Mouse (Mus musculus): Measurements from ENCODE around the gene Bzw1. TPM values are rescaled to one million over a fixed set of nuclear protein-coding genes. Genes with fewer than 3 reads are reported as not detected.

Gene Bzw1
- polyA plus RNA-seq, 1 experiment from 2014 or later = 357 TPM

- no peak overlapping the region for H3K4me2 ChIP-seq (ENCODE audit: low read length)
- H3K4me1 ChIP-seq (replicated peaks; ENCODE audit: control insufficient read depth, insufficient read depth, low read length) = no peaks in the 10 kb centered on the region
- H3K9me3 ChIP-seq (ENCODE audit: control insufficient read depth, low read length) = no peaks in the 10 kb centered on the region
- peaks cover 76% of the 10 kb centered on the region for H3K36me3 ChIP-seq (ENCODE audit: control insufficient read depth, insufficient read depth, low read length)
- H3K27ac ChIP-seq (ENCODE audit: low read depth) = no peak overlapping the region
- ATAC-seq (replicated peaks; ENCODE audit: low FRiP score, low TSS enrichment, low read depth) (0 out of 2 replicates have a peak, but pooled peaks have one; percentile 20), DNase-seq (ENCODE audit: low spot score) (no peak)
- H3K4me3 ChIP-seq (ENCODE audit: low read depth, low read length) = no peak overlapping the region
- no peak overlapping the region for H3K9ac ChIP-seq (ENCODE audit: low read length)
- no peaks in the 10 kb centered on the region for H3K27me3 ChIP-seq (replicated peaks; ENCODE audit: control insufficient read depth, insufficient read depth, low read length)
- WGBS = 80% methylated on average over 5 of the region's 5 CpGs
Measured at GRCm38 (mm10) chr1:58409553-58410197, 17.0 kb downstream of the Bzw1 start.

- no peak for ATAC-seq (replicated peaks; ENCODE audit: low FRiP score, low TSS enrichment, low read depth)
- H3K4me1 ChIP-seq (replicated peaks; ENCODE audit: control insufficient read depth, insufficient read depth, low read length) = no peaks in the 10 kb centered on the region
- H3K4me3 ChIP-seq (ENCODE audit: low read depth, low read length) = no peak overlapping the region
- no peaks in the 10 kb centered on the region for H3K9me3 ChIP-seq (ENCODE audit: control insufficient read depth, low read length)
- H3K4me2 ChIP-seq (ENCODE audit: low read length) = no peak overlapping the region
- H3K9ac ChIP-seq (ENCODE audit: low read length) = no peak overlapping the region
- H3K27ac ChIP-seq (ENCODE audit: low read depth) = no peak overlapping the region
- WGBS = 79% methylated on average over 3 of the region's 3 CpGs
- H3K27me3 ChIP-seq (replicated peaks; ENCODE audit: control insufficient read depth, insufficient read depth, low read length) = no peaks in the 10 kb centered on the region
- no peak for DNase-seq (ENCODE audit: low spot score)
- H3K36me3 ChIP-seq (ENCODE audit: control insufficient read depth, insufficient read depth, low read length) = peaks cover 77% of the 10 kb centered on the region
Measured at GRCm38 (mm10) chr1:58410198-58410588, 17.5 kb downstream of the Bzw1 start.

GRCm38 (mm10) chr1:58410776-58411175, 18.1 kb downstream of the Bzw1 start:
- no peaks in the 10 kb centered on the region for H3K9me3 ChIP-seq (ENCODE audit: control insufficient read depth, low read length)
- no peak overlapping the region for H3K4me3 ChIP-seq (ENCODE audit: low read depth, low read length)
- H3K27ac ChIP-seq (ENCODE audit: low read depth) = no peak overlapping the region
- DNase-seq (ENCODE audit: low spot score) = no peak
- H3K9ac ChIP-seq (ENCODE audit: low read length) = no peak overlapping the region
- H3K27me3 ChIP-seq (replicated peaks; ENCODE audit: control insufficient read depth, insufficient read depth, low read length) = no peaks in the 10 kb centered on the region
- ATAC-seq (replicated peaks; ENCODE audit: low FRiP score, low TSS enrichment, low read depth) = no peak
- H3K36me3 ChIP-seq (ENCODE audit: control insufficient read depth, insufficient read depth, low read length) = peaks cover 82% of the 10 kb centered on the region
- no peaks in the 10 kb centered on the region for H3K4me1 ChIP-seq (replicated peaks; ENCODE audit: control insufficient read depth, insufficient read depth, low read length)
- 86% methylated on average over 7 of the region's 7 CpGs for WGBS
- no peak overlapping the region for H3K4me2 ChIP-seq (ENCODE audit: low read length)

- no peak overlapping the region for H3K9ac ChIP-seq (ENCODE audit: low read length)
- H3K9me3 ChIP-seq (ENCODE audit: control insufficient read depth, low read length) = no peaks in the 10 kb centered on the region
- H3K27ac ChIP-seq (ENCODE audit: low read depth) = no peak overlapping the region
- no peaks in the 10 kb centered on the region for H3K4me1 ChIP-seq (replicated peaks; ENCODE audit: control insufficient read depth, insufficient read depth, low read length)
- H3K36me3 ChIP-seq (ENCODE audit: control insufficient read depth, insufficient read depth, low read length) = peaks cover 96% of the 10 kb centered on the region
- no peak overlapping the region for H3K4me3 ChIP-seq (ENCODE audit: low read depth, low read length)
- ATAC-seq (replicated peaks; ENCODE audit: low FRiP score, low TSS enrichment, low read depth) = no peak
- H3K27me3 ChIP-seq (replicated peaks; ENCODE audit: control insufficient read depth, insufficient read depth, low read length) = no peaks in the 10 kb centered on the region
- WGBS = 31% methylated on average over 1 of the region's 1 CpGs
- H3K4me2 ChIP-seq (ENCODE audit: low read length) = no peak overlapping the region
- no peak for DNase-seq (ENCODE audit: low spot score)
Measured at GRCm38 (mm10) chr1:58415442-58415841, 22.7 kb downstream of the Bzw1 start.

- DNase-seq (ENCODE audit: low spot score) (no peak), ATAC-seq (replicated peaks; ENCODE audit: low FRiP score, low TSS enrichment, low read depth) (no peak)
- H3K4me2 ChIP-seq (ENCODE audit: low read length) = no peak overlapping the region
- H3K27me3 ChIP-seq (replicated peaks; ENCODE audit: control insufficient read depth, insufficient read depth, low read length) = no peaks in the 10 kb centered on the region
- peaks cover 93% of the 10 kb centered on the region for H3K36me3 ChIP-seq (ENCODE audit: control insufficient read depth, insufficient read depth, low read length)
- 89% methylated on average over 2 of the region's 2 CpGs for WGBS
- no peak overlapping the region for H3K9ac ChIP-seq (ENCODE audit: low read length)
- H3K4me1 ChIP-seq (replicated peaks; ENCODE audit: control insufficient read depth, insufficient read depth, low read length) = 0 out of 2 replicates have a peak, but pooled peaks cover 3% of the 10 kb centered on the region
- no peaks in the 10 kb centered on the region for H3K9me3 ChIP-seq (ENCODE audit: control insufficient read depth, low read length)
- no peak overlapping the region for H3K27ac ChIP-seq (ENCODE audit: low read depth)
- H3K4me3 ChIP-seq (ENCODE audit: low read depth, low read length) = no peak overlapping the region
Measured at GRCm38 (mm10) chr1:58416048-58416447, 23.4 kb downstream of the Bzw1 start.

GRCm38 (mm10) chr1:58420032-58420431, 27.3 kb downstream of the Bzw1 start:
- Histone ChIP-seq H3K9me3 (ENCODE audit: control insufficient read depth, low read length) (no peaks in the 10 kb centered on the region), H3K4me3 (ENCODE audit: low read depth, low read length) (no peak overlapping the region), H3K9ac (ENCODE audit: low read length) (no peak overlapping the region), H3K27me3 (replicated peaks; ENCODE audit: control insufficient read depth, insufficient read depth, low read length) (no peaks in the 10 kb centered on the region), H3K4me2 (ENCODE audit: low read length) (no peak overlapping the region), H3K36me3 (ENCODE audit: control insufficient read depth, insufficient read depth, low read length) (peaks cover 62% of the 10 kb centered on the region), H3K4me1 (replicated peaks; ENCODE audit: control insufficient read depth, insufficient read depth, low read length) (peaks cover 13% of the 10 kb centered on the region; the same call in 1 of the 2 replicates), H3K27ac (ENCODE audit: low read depth) (no peak overlapping the region)
- DNase-seq (ENCODE audit: low spot score) = no peak
- WGBS = 81% methylated on average over 10 of the region's 10 CpGs
- no peak for ATAC-seq (replicated peaks; ENCODE audit: low FRiP score, low TSS enrichment, low read depth)

- WGBS = 49% methylated on average over 7 of the region's 7 CpGs
- H3K27me3 ChIP-seq (replicated peaks; ENCODE audit: control insufficient read depth, insufficient read depth, low read length) = no peaks in the 10 kb centered on the region
- DNase-seq (ENCODE audit: low spot score) (no peak), ATAC-seq (replicated peaks; ENCODE audit: low FRiP score, low TSS enrichment, low read depth) (no peak)
- H3K9ac ChIP-seq (ENCODE audit: low read length) = no peak overlapping the region
- H3K4me3 ChIP-seq (ENCODE audit: low read depth, low read length) = no peak overlapping the region
- no peaks in the 10 kb centered on the region for H3K9me3 ChIP-seq (ENCODE audit: control insufficient read depth, low read length)
- no peak overlapping the region for H3K27ac ChIP-seq (ENCODE audit: low read depth)
- H3K4me2 ChIP-seq (ENCODE audit: low read length) = no peak overlapping the region
- peaks cover 13% of the 10 kb centered on the region; the same call in 1 of the 2 replicates for H3K4me1 ChIP-seq (replicated peaks; ENCODE audit: control insufficient read depth, insufficient read depth, low read length)
- H3K36me3 ChIP-seq (ENCODE audit: control insufficient read depth, insufficient read depth, low read length) = peaks cover 53% of the 10 kb centered on the region
Measured at GRCm38 (mm10) chr1:58420961-58421360, 28.3 kb downstream of the Bzw1 start.

- WGBS = 7% methylated on average over 13 of the region's 13 CpGs
- Histone ChIP-seq H3K4me1 (replicated peaks; ENCODE audit: control insufficient read depth, insufficient read depth, low read length) (peaks cover 13% of the 10 kb centered on the region; the same call in 1 of the 2 replicates), H3K4me2 (ENCODE audit: low read length) (peak overlapping the region; percentile 58), H3K27me3 (replicated peaks; ENCODE audit: control insufficient read depth, insufficient read depth, low read length) (no peaks in the 10 kb centered on the region), H3K9me3 (ENCODE audit: control insufficient read depth, low read length) (no peaks in the 10 kb centered on the region), H3K4me3 (ENCODE audit: low read depth, low read length) (peak overlapping the region; percentile 85), H3K9ac (ENCODE audit: low read length) (peak overlapping the region; percentile 100), H3K36me3 (ENCODE audit: control insufficient read depth, insufficient read depth, low read length) (peaks cover 34% of the 10 kb centered on the region), H3K27ac (ENCODE audit: low read depth) (peak overlapping the region; percentile 99)
- ATAC-seq (replicated peaks; ENCODE audit: low FRiP score, low TSS enrichment, low read depth) (peak; percentile 42; the same call in 1 of the 2 replicates), DNase-seq (ENCODE audit: low spot score) (peak; percentile 75)
Measured at GRCm38 (mm10) chr1:58422879-58423278, 30.2 kb downstream of the Bzw1 start.
